Mouse (Mus musculus): Measurements from ENCODE around the gene Thy1.

Gene Thy1

DNA sequence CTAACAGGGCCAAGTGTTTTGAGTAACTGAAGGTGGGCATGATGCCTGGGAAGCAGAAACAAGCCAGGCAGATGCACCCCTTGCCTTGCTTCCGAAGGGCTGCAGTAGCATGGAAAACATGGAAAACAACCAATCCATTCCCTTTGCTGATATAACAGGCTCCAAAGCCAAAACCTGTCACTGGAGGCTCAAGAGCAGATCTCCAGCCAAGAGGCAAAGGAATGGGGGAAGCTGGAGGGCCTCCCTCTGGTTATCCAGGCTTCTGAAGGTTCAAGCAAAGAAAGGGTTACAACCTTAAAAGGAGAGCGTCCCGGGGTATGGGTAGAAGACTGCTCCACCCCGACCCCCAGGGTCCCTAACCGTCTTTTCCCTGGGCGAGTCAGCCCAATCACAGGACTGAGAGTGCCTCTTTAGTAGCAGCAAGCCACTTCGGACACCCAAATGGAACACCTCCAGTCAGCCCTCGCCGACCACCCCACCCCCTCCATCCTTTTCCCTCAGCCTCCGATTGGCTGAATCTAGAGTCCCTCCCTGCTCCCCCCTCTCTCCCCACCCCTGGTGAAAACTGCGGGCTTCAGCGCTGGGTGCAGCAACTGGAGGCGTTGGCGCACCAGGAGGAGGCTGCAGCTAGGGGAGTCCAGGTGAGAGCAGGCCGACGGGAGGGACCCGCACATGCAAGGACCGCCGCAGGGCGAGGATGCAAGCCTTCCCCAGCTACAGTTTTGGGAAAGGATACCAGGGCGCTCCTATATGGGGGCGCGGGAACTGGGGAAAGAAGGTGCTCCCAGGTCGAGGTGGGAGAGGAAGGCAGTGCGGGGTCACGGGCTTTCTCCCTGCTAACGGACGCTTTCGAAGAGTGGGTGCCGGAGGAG lies at the start of gene Thy1:
Gene Thy1 (plus strand): TSS at position 549 of the 872 bp plus-strand sequence.
- in situ Hi-C loops (cut with MboI; ENCODE audit: unreplicated experiment in 2 of 2) = no loop called here

DNA sequence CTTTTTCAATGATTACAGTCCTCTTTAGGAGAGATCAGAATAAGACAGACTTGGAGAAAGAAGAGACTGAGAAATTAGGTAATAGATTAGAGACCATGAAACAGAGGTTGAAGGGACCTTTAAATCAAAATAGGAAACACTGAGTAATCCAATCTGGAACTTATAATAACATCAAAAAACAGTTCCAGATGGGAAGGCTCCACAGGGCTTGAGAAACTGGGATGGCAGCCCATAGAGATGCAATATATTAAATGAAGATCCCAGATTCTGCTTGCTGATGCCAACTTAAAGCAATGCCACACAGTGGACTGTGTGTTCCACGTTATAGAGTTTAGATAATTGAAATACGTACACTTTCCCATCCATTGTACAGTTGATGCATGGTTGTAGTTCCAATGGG lies 45.5 kb upstream of the Thy1 start:
- in situ Hi-C loops (cut with MboI; ENCODE audit: unreplicated experiment in 2 of 2) = loop anchor here (10.0 to 25.0 kb wide), 3 partner anchors 265 to 690 kb away; partner anchors contain the start of genes Nlrx1 (in 1 of the 2) and Pdzd3 (in 1 of the 2)

DNA sequence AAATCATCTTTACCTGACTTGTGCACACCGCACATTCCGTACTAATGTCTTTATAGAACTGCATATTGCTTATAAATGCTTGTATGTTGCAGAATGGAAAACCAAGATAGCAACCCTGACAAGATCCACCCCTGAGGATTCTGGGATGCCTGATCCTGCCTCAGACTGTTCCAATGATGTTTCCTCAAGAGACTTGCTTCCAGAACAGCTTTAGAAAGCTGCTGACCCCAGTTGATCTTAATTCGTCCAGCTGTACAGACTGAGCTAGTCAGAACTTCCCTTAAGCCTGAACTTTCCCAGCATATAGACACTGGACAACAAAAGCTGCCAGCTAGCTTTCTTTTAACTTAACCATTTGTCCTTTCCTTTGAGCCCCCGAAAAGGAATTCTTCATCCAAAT lies 44.3 kb upstream of the Thy1 start:
- in situ Hi-C loops (cut with MboI; ENCODE audit: unreplicated experiment in 2 of 2) = loop anchor here (10.0 to 25.0 kb wide), 3 partner anchors 263 to 688 kb away; partner anchors contain the start of genes Nlrx1 (in 1 of the 2) and Pdzd3 (in 1 of the 2)

DNA sequence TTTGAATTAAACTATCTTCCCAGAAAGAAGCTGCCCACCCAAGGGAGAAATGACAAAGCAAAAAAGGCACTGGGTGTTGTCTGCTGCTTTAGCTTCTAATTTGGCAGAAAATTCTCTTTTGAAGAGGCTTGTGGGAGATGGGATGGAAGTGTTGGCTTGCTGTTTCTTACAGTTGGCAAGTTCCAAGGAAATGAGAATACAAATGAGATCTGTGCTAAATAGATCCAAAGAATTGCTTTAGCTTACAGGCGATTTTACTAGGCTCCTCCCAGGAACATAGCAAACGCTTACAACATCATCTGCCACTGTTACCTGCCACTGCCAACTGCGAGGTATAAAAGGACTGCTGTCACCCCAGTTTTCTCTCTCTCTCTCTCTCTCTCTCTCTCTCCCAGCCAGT lies 38.8 kb upstream of the Thy1 start:
- in situ Hi-C loops (cut with MboI; ENCODE audit: unreplicated experiment in 2 of 2) = no loop called here

DNA sequence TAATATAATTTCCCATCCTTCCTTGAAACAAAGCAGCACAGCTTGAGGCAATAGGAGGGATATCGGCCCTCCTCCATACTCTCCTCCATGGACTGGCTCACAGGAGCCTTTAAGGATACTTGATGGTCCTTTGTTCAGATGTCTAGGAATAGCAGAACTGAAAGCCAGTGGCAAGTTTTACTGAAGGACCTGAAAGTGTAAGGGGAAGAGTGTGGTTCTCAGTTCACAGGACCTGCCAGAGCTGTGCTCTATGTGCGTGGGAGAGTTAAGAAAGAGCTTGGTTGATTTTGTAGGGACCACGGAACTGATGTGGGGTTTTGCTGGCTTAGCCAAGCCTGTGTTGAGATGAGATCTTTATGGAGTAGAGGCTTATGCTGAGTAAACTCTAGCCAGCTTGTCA lies 37.9 kb upstream of the Thy1 start:
- in situ Hi-C loops (cut with MboI; ENCODE audit: unreplicated experiment in 2 of 2) = no loop called here

DNA sequence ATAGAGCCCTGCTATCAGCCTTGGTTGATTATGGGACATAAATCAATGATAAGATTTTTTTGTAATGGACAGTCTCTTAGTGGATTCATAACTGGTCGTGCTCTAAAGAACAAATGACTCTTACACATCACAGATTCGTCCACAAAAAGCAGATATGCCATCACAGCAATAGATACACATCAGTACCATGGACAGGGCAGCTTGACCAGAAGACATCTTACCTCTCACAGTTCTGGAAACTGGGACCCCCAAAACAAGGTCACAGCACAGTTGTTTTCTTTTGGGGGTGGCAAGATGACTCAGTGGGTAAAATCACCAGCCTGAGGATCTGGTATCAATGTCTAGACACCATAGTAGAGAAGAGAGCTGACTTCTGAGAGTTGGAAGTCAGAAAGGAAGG lies 35.9 kb upstream of the Thy1 start:
- in situ Hi-C loops (cut with MboI; ENCODE audit: unreplicated experiment in 2 of 2) = no loop called here

DNA sequence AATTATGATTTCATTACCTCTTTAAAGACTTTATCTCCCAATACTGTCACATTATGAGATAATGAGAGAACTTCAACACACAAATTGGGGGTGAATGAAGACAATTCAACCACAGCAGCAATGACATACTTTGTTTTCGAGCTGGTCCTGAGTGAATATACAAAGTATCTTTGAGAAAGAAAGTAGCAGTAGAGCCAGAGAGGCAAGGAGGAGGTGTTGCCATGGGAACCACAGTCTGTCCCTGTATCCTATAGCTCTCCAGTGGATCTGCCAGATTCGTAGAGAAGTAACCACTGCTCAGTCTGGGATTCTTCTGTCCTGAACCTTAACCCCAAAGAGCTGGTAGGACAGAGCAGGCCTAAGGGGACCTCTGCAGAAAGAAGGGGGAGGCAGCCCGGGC lies 35.2 kb upstream of the Thy1 start:
- in situ Hi-C loops (cut with MboI; ENCODE audit: unreplicated experiment in 2 of 2) = no loop called here

- in situ Hi-C loops (cut with MboI; ENCODE audit: unreplicated experiment in 2 of 2) = no loop called here
Observed at GRCm38 (mm10) chr9:44010900-44011299, 32.3 kb upstream of the Thy1 start.

DNA sequence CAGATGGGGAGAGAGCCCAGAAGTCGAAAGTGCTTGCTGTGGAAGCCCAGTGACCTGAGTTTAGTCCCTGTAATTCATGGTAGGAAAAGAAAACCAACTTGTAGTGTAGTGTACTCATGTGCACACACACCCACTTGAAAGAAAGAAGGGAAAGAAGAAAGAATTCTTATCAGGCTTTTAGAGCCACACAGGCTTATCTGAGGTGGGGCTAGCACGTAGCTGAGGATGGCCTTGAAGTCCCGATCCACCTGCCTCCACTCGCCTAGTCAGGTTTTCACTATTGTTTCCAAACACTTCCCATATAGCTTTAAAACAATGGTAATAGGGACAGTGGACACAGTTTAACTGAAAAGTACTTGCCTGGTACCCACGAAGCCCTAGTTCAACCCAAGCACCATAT lies 31.5 kb upstream of the Thy1 start:
- in situ Hi-C loops (cut with MboI; ENCODE audit: unreplicated experiment in 2 of 2) = no loop called here

- in situ Hi-C loops (cut with MboI; ENCODE audit: unreplicated experiment in 2 of 2) = no loop called here
Observed at GRCm38 (mm10) chr9:44012164-44012563, 31.0 kb upstream of the Thy1 start.

DNA sequence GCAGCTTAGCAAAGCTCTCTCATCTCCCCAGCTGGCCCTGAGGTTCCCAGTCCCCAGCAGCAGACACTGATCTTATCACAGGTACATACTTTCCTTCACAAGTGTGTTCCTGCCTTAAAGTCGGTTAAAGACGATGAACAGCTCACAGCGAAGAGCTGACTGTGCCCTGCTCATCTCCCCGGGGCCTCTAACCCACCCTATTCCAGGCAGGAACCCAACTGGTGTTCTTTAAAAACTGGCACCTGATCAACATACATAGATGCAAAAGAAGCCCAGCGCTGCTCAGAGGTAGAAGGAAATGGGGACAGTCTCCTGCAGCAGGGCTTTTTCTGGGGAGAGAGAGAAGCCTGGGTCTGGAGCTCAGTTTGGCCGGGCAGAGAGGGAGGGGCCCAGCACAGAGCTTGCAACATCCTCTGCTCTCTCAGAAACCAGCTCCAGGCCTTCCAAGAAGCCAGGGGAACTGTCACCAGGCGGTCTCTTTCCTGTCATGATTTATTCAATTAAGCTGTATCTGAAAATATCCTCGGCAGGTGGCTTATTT lies 30.4 kb upstream of the Thy1 start:
- in situ Hi-C loops (cut with MboI; ENCODE audit: unreplicated experiment in 2 of 2) = no loop called here

GRCm38 (mm10) chr9:44013781-44014180 lies 29.4 kb upstream of the Thy1 start:
- in situ Hi-C loops (cut with MboI; ENCODE audit: unreplicated experiment in 2 of 2) = no loop called here

- in situ Hi-C loops (cut with MboI; ENCODE audit: unreplicated experiment in 2 of 2) = no loop called here
Observed at GRCm38 (mm10) chr9:44016304-44016703, 26.9 kb upstream of the Thy1 start.

DNA sequence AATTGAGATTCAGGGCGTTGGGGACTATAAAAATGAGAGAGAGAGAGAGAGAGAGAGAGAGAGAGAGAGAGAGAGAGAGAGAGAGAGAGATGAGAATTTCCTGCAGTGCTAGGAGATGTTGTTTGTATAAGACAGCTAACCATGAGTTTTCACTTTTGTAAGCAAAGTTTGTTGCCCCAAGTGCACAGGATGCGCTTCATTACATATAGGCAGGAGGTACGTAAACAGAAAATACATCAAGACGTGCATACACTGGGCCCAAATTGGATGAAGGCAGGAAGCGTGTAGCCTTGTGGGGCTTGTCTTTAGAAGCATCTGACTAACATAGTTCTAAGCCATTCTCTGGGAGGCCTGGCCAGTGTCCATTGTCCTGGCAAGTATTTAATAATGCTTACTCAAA lies 25.3 kb upstream of the Thy1 start:
- in situ Hi-C loops (cut with MboI; ENCODE audit: unreplicated experiment in 2 of 2) = no loop called here

DNA sequence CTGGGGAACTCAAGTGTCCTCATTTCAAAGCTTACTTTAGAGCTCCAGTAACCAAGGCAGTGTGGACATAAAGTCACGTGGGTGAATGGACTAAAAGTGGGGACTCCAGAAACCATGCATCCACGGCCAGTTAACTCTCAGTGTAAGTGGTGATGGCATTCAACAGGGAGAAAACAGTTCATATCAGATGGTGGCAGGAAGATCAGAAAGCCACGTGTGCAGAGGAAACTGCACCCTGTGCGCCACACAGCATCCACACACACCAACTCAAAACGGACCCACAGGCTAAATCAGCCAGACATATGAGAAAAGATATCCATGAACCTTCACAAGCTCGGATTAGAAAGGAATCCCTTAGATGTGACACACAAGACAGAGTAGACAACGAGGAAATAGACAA lies 23.2 kb upstream of the Thy1 start:
- in situ Hi-C loops (cut with MboI; ENCODE audit: unreplicated experiment in 2 of 2) = no loop called here

DNA sequence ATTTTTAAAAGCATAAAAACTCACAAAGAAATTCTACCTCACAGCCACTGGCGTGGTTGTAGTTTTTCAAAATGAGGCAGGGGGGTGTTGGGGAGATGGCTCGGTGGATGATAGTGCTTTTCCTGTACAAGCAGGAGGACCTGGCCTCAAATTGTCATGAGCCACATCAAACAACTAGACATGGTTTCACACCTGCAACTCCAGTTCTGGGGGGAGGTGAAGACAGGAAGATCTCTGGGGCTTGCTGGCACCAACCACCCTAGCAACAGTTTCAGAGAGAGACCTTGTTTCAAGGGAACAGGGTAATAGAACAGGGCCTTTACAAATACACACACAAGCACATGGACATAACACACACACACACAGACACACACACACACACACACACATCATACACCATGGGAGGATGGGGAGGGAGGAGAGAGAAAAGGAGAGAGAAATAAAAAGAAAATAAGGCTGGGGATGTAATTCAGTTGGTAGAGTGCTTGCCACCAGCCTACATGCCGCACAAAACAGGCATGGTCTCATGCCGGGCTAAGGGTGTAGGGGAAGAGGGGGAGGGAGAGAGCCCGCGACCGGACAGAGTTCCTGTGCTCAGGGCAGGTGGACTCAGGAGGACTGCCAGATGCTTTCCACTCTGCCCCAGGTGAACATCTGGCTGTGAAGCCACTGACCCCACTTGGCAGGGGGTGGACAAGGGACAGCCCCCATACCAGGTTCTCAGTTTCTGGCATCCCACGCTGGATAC lies 20.9 kb upstream of the Thy1 start:
- in situ Hi-C loops (cut with MboI; ENCODE audit: unreplicated experiment in 2 of 2) = no loop called here

GRCm38 (mm10) chr9:44024096-44024495 lies 19.1 kb upstream of the Thy1 start:
- in situ Hi-C loops (cut with MboI; ENCODE audit: unreplicated experiment in 2 of 2) = no loop called here

DNA sequence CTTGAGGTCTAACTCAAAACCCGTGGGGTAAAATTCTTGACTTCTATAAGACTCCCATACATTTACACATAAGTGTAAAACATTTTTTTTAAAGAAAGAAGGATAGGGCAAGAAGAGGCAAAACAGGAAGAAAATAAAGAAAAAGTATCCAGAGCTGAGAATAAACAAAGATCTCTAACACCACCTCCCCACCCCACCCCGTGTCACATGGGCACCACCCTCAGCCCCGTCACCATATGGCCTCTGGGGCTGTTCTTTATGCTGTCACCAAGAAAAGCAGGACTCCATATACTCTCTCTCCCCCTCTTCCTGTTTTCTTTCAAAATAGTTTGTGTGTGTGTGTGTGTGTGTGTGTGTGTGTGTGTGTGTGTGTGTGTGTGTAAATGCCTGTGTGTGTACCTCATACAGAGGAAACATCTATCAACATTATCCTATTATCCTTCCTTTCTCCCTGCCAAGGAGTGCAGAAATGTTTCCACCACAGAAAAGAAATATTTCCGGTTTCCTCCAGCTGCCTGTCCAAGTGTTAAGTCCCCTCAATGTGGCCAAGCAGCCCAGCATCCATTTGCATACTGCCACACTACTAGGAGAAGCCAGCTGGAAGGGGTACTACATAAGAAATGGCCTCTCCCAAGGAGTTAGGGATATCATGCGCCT lies 13.5 kb upstream of the Thy1 start:
- in situ Hi-C loops (cut with MboI; ENCODE audit: unreplicated experiment in 2 of 2) = no loop called here

DNA sequence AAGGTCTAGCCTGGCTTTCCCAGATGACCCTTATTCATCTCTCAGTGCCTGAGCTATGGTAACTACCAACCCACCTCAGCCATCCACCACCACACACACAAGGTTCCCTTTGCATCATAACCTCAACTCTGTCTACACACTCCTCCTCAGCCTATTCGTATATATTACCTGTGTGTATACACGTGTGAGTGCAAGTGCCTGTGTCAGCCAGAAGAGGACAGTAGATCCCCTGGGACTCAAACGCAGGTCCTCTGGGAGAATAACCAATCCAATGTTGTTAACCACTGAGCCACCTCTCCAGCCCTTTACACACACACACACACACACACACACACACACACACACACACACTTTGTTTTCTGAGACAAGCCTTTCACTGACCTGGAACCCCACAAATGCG lies 12.5 kb upstream of the Thy1 start:
- in situ Hi-C loops (cut with MboI; ENCODE audit: unreplicated experiment in 2 of 2) = no loop called here

GRCm38 (mm10) chr9:44031079-44031478 lies 12.1 kb upstream of the Thy1 start:
- in situ Hi-C loops (cut with MboI; ENCODE audit: unreplicated experiment in 2 of 2) = no loop called here

- in situ Hi-C loops (cut with MboI; ENCODE audit: unreplicated experiment in 2 of 2) = no loop called here
Observed at GRCm38 (mm10) chr9:44031946-44032345, 11.2 kb upstream of the Thy1 start.
